Mouse (Mus musculus): ENCODE results near the gene Ripor3. TPM values are rescaled to one million over a fixed set of nuclear protein-coding genes. Genes with fewer than 3 reads are reported as not detected.
"Not testable (repeated sequence)": the region's sequence is repeated elsewhere in the genome, so short reads cannot be mapped to it uniquely, and the experiment has no call there.

Gene Ripor3
- polyA plus RNA-seq (2011; ENCODE audit: insufficient read depth, insufficient read length, low replicate concordance, missing spikeins) = 24.0 and 49.2 TPM in 2 replicates

DNA sequence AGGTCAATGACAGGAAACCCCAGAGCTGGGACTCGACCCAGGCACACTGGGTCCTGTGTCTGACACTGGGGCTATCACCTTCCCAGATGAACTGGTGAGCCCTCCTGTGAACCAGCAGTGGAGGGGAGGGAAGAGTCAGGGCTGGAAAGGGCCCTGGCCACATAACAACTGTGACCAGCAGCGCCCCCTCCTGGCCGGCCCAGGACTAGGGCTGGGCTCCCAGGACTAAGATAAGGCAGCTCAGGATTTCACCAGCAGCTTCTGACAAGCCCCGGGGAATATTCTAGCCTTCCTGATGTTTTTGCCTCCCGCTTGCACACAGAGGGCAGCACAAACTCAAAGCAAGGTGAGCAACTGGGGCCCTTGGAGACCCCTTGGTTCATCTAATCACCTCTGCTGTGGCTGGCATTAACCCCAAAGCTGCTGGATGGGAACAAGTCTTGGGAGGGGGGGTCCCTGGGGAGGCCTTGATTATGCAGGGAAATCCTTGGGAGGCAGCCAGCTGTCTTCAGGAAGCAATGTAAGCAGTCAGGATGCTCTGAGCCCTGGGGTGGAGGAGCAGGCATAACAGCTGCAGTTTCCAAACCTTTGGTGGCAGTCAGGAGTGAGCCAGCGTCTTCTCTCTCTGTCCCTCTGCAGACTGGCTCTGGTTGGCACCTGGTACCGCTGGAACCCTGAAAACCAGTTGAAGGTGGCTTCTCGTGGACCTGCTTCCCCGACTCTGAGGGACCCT lies at the start of gene Ripor3:
TSS of gene Ripor3 (minus strand) at position 683 of the 733 bp plus-strand sequence.
- H3K4me1 ChIP-seq (ENCODE audit: control insufficient read depth, insufficient read depth, low read length) = peaks cover 2% of the 10 kb centered on the region; the same call in 1 of the 2 replicates
- TF ChIP-seq CTCF (IDR thresholded peaks at IDR 0.05; ENCODE audit: control insufficient read depth, insufficient read depth, low read length) (peak; percentile 67), POLR2A (IDR thresholded peaks at IDR 0.05; ENCODE audit: borderline replicate concordance, control insufficient read depth, low read depth, low read length) (no peak)
- WGBS = 40% methylated on average over 9 of the region's 9 CpGs
- H3K27ac ChIP-seq (ENCODE audit: control insufficient read depth, insufficient read depth, low read depth, low read length, poor library complexity) = no peak within 1 kb of the TSS
- no peak within 1 kb of the TSS for H3K4me3 ChIP-seq (replicated peaks; ENCODE audit: control insufficient read depth, low read depth, low read length)

DNA sequence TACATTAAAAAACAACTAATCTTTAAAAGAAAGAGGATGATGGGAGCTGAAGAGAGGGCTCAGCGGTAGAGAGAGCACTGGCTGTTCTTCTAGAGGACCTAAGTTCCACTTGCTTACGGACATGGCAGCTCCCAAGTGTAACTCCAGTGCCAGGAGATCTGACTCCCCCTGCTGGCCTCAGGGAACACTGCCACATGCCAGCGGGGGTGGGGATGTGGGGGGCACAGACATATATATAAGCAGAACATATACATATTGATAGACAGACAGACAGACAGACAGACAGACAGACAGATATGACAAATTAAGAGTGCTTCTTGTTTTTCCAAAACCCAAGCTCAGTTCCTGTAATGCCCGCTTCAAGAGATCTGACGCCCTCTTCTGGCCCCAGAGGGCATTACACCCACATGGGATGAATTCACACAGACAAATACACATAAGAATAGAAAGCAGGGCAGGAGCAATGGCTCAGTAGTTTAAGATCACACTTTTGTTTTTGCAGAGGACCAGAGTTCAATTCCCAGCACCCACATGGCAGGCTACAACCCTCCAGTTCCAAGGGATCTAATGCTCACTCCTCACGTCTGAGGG lies 48.9 kb upstream of the Ripor3 start:
- Histone ChIP-seq H3K27ac (ENCODE audit: control insufficient read depth, insufficient read depth, low read depth, low read length, poor library complexity) (no peak overlapping the region), H3K4me3 (replicated peaks; ENCODE audit: control insufficient read depth, low read depth, low read length) (no peak overlapping the region), H3K4me1 (ENCODE audit: control insufficient read depth, insufficient read depth, low read length) (no peaks in the 10 kb centered on the region; the same call in 1 of the 2 replicates)
- TF ChIP-seq CTCF (IDR thresholded peaks at IDR 0.05; ENCODE audit: control insufficient read depth, insufficient read depth, low read length) = peak; percentile 5; the same call in 1 of the 2 replicates
- no peak for TF ChIP-seq POLR2A (IDR thresholded peaks at IDR 0.05; ENCODE audit: borderline replicate concordance, control insufficient read depth, low read depth, low read length)
- 77% methylated on average over 6 of the region's 6 CpGs for WGBS

- WGBS = 66% methylated on average over 13 of the region's 13 CpGs
- no peak for TF ChIP-seq POLR2A (IDR thresholded peaks at IDR 0.05; ENCODE audit: borderline replicate concordance, control insufficient read depth, low read depth, low read length)
- TF ChIP-seq CTCF (IDR thresholded peaks at IDR 0.05; ENCODE audit: control insufficient read depth, insufficient read depth, low read length) = no peak
- H3K4me1 ChIP-seq (ENCODE audit: control insufficient read depth, insufficient read depth, low read length) = no peaks in the 10 kb centered on the region; the same call in 1 of the 2 replicates
- no peak overlapping the region for H3K27ac ChIP-seq (ENCODE audit: control insufficient read depth, insufficient read depth, low read depth, low read length, poor library complexity)
- no peak overlapping the region for H3K4me3 ChIP-seq (replicated peaks; ENCODE audit: control insufficient read depth, low read depth, low read length)
These were observed 48.2 kb upstream of the Ripor3 start for GRCm38 (mm10) chr2:168058488-168059199.

- not testable (repeated sequence) for H3K4me3 ChIP-seq (replicated peaks; ENCODE audit: control insufficient read depth, low read depth, low read length); H3K4me1 ChIP-seq (ENCODE audit: control insufficient read depth, insufficient read depth, low read length); H3K27ac ChIP-seq (ENCODE audit: control insufficient read depth, insufficient read depth, low read depth, low read length, poor library complexity)
- WGBS = 54% methylated on average over 2 of the region's 2 CpGs
These were observed 47.5 kb upstream of the Ripor3 start for GRCm38 (mm10) chr2:168057876-168058275.

DNA sequence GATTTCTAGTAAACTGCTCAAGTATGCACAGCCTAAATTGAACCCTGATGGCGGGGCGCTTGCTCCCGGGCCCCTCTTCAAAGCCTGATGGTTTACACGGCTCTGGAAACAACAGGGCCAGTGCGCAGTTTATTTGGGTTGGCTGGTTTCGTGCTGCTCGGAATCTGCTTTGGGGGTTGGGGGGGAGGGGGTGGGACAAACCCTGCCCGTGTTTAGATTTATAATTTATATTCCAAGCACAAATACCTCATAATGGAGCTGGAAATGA lies 46.2 kb upstream of the Ripor3 start:
- Histone ChIP-seq H3K27ac (ENCODE audit: control insufficient read depth, insufficient read depth, low read depth, low read length, poor library complexity) (no peak overlapping the region), H3K4me1 (ENCODE audit: control insufficient read depth, insufficient read depth, low read length) (no peaks in the 10 kb centered on the region; the same call in 1 of the 2 replicates), H3K4me3 (replicated peaks; ENCODE audit: control insufficient read depth, low read depth, low read length) (no peak overlapping the region)
- no peak for TF ChIP-seq POLR2A (IDR thresholded peaks at IDR 0.05; ENCODE audit: borderline replicate concordance, control insufficient read depth, low read depth, low read length)
- TF ChIP-seq CTCF (IDR thresholded peaks at IDR 0.05; ENCODE audit: control insufficient read depth, insufficient read depth, low read length) = no peak
- WGBS = 88% methylated on average over 8 of the region's 8 CpGs

GRCm38 (mm10) chr2:168055910-168056665 lies 45.7 kb upstream of the Ripor3 start:
- TF ChIP-seq POLR2A (IDR thresholded peaks at IDR 0.05; ENCODE audit: borderline replicate concordance, control insufficient read depth, low read depth, low read length) (no peak), CTCF (IDR thresholded peaks at IDR 0.05; ENCODE audit: control insufficient read depth, insufficient read depth, low read length) (no peak)
- Histone ChIP-seq H3K4me3 (replicated peaks; ENCODE audit: control insufficient read depth, low read depth, low read length) (no peak overlapping the region), H3K27ac (ENCODE audit: control insufficient read depth, insufficient read depth, low read depth, low read length, poor library complexity) (no peak overlapping the region), H3K4me1 (ENCODE audit: control insufficient read depth, insufficient read depth, low read length) (no peaks in the 10 kb centered on the region; the same call in 1 of the 2 replicates)
- WGBS = 77% methylated on average over 14 of the region's 14 CpGs

- 83% methylated on average over 11 of the region's 11 CpGs for WGBS
- H3K27ac ChIP-seq (ENCODE audit: control insufficient read depth, insufficient read depth, low read depth, low read length, poor library complexity) = no peak overlapping the region
- TF ChIP-seq CTCF (IDR thresholded peaks at IDR 0.05; ENCODE audit: control insufficient read depth, insufficient read depth, low read length) (no peak), POLR2A (IDR thresholded peaks at IDR 0.05; ENCODE audit: borderline replicate concordance, control insufficient read depth, low read depth, low read length) (no peak)
- no peak overlapping the region for H3K4me3 ChIP-seq (replicated peaks; ENCODE audit: control insufficient read depth, low read depth, low read length)
- no peaks in the 10 kb centered on the region; the same call in 1 of the 2 replicates for H3K4me1 ChIP-seq (ENCODE audit: control insufficient read depth, insufficient read depth, low read length)
These were observed 43.7 kb upstream of the Ripor3 start for GRCm38 (mm10) chr2:168054142-168054541.

DNA sequence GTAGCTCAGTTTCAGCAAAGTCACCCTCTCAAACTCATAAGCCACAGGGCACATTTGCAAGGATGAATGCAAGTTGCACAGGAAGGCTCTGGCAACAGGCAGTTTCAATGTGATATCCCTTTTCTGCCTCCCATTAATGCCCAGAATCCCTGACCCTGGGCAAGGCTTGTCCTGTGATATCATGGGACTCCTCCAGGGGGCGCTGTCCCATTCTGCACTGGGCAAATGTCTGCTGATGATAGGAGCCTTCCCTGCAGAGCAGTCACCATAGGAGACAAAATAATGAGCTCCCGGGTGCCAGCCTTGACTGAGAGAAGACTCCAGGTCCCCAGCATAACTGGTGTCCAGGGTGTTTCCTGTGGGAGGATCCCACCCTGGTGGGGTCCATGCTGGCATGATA lies 42.3 kb upstream of the Ripor3 start:
- WGBS = 38% methylated on average over 2 of the region's 2 CpGs
- Histone ChIP-seq H3K27ac (ENCODE audit: control insufficient read depth, insufficient read depth, low read depth, low read length, poor library complexity) (no peak overlapping the region), H3K4me3 (replicated peaks; ENCODE audit: control insufficient read depth, low read depth, low read length) (no peak overlapping the region), H3K4me1 (ENCODE audit: control insufficient read depth, insufficient read depth, low read length) (no peaks in the 10 kb centered on the region; the same call in 1 of the 2 replicates)
- TF ChIP-seq POLR2A (IDR thresholded peaks at IDR 0.05; ENCODE audit: borderline replicate concordance, control insufficient read depth, low read depth, low read length) (no peak), CTCF (IDR thresholded peaks at IDR 0.05; ENCODE audit: control insufficient read depth, insufficient read depth, low read length) (peak; percentile 56)
